Mouse (Mus musculus): Measurements from ENCODE around the gene Slx4.

- TF ChIP-seq CTCF (IDR thresholded peaks at IDR 0.05; ENCODE audit: extremely low read depth, insufficient read depth, insufficient read length, insufficient replicate concordance) (no peak), POLR2A (IDR thresholded peaks at IDR 0.05; ENCODE audit: low read depth, low read length) (no peak)
Observed at GRCm38 (mm10) chr16:4041646-4042045, 38.1 kb upstream of the Slx4 start.

Data from spleen, adult 2 months (tissue).